Mouse (Mus musculus) hindbrain, embryonic 15.5 days (tissue): Measurements from ENCODE around the gene Cpvl. TPM values are rescaled to one million over a fixed set of nuclear protein-coding genes. Genes with fewer than 3 reads are reported as not detected.

Experiments
- ATAC-seq: fragments of 200-750 bp; cut with Nextera tagmentation; 2 replicates; pipeline ENCODE4 v1.8.0; 2017; ENCODE audit warnings: low read depth, moderate number of reproducible peaks, moderate TSS enrichment; ENCODE audit not compliant: low FRiP score
- H3K27ac ChIP-seq: fragments of 300-500 bp; sonication (generic); replicated peaks from 2 replicates; pipeline ENCODE4 v1.5.1; 2015; ENCODE audit warnings: mild to moderate bottlenecking, inconsistent platforms
- H3K27me3 ChIP-seq: fragments of 300-500 bp; sonication (generic); 2 replicates; pipeline ENCODE4 v1.6.1; 2015; ENCODE audit warnings: control low read depth, inconsistent platforms
- H3K36me3 ChIP-seq: fragments of 300-500 bp; sonication (generic); 2 replicates; pipeline ENCODE4 v1.6.1; 2015; ENCODE audit warnings: control low read depth, inconsistent platforms
- H3K4me1 ChIP-seq: fragments of 300-500 bp; sonication (generic); replicated peaks from 2 replicates; pipeline ENCODE4 v1.6.1; 2015; ENCODE audit warnings: control low read depth, inconsistent platforms
- H3K4me2 ChIP-seq: fragments of 300-500 bp; sonication (generic); 2 replicates; pipeline ENCODE4 v1.6.1; 2015; ENCODE audit warnings: moderate library complexity, mild to moderate bottlenecking, inconsistent platforms
- H3K4me3 ChIP-seq: fragments of 300-500 bp; sonication (generic); 2 replicates; pipeline ENCODE4 v1.5.1; 2015; ENCODE audit warnings: mild to moderate bottlenecking, inconsistent platforms
- H3K9ac ChIP-seq: fragments of 300-500 bp; sonication (generic); 2 replicates; pipeline ENCODE4 v1.6.1; 2015; ENCODE audit warnings: inconsistent platforms
- H3K9me3 ChIP-seq: fragments of 300-500 bp; sonication (generic); 2 replicates; pipeline ENCODE4 v1.6.1; 2016; ENCODE audit warnings: control low read depth, inconsistent platforms
- WGBS: fragments of 180-500 bp; shearing (Covaris S2); methylation state at CpG from one replicate; pipeline ENCODE4 v1.1.7; 2015; 5-methylcytosine and 5-hydroxymethylcytosine counted together
- polyA plus RNA-seq: library from polyadenylated mRNA; unstranded; fragments of >200 nt; fragmentation: Nextera tagmentation; extraction: Ambion mirVana; gene quantifications from 2 replicates; pipeline ENCODE4 v1.2.1, GENCODE M21; 2015

Gene Cpvl
- polyA plus RNA-seq, 1 experiment from 2014 or later: not detected

- no peak overlapping the region for H3K4me3 ChIP-seq
- H3K4me1 ChIP-seq: peaks cover 3% of the 10 kb centered on the region; the same call in 1 of the 2 replicates
- H3K27me3 ChIP-seq: no peaks in the 10 kb centered on the region; the same call in 1 of the 2 replicates
- H3K9me3 ChIP-seq: no peaks in the 10 kb centered on the region
- ATAC-seq: no peak
- H3K9ac ChIP-seq: no peak overlapping the region
- H3K27ac ChIP-seq: 0 out of 2 replicates have a peak overlapping the region, but pooled peaks have one; percentile 27
- WGBS: 72% methylated on average over 3 of the region's 3 CpGs
- H3K4me2 ChIP-seq: no peak overlapping the region
- no peaks in the 10 kb centered on the region for H3K36me3 ChIP-seq
These were observed 74.3 kb downstream of the Cpvl start for GRCm38 (mm10) chr6:53904186-53904585.

DNA sequence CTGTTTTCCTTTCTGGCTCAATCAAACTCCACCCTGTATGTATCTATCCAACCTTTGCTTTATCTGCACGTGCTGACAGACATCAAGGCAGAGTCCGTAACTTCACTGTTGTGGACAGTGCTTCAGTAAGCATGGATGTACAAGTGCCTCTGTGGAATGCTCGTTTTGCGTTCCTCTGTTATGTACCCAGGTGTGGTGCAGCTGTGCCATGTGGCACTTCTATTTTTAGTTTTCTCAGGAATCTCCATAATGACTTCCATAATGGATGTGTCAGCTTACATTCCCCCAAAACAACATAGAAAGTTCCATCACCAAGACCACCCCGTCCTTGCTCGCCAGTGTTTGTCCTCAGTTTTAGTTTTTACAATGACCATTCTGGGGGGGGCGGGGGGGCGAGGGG is 76.7 kb downstream of the Cpvl start:
- Histone ChIP-seq H3K4me1 (no peaks in the 10 kb centered on the region), H3K4me2 (no peak overlapping the region), H3K27ac (no peak overlapping the region), H3K9me3 (no peaks in the 10 kb centered on the region), H3K27me3 (no peaks in the 10 kb centered on the region), H3K36me3 (no peaks in the 10 kb centered on the region), H3K4me3 (no peak overlapping the region), H3K9ac (no peak overlapping the region)
- 76% methylated on average over 8 of the region's 8 CpGs for WGBS
- no peak for ATAC-seq

DNA sequence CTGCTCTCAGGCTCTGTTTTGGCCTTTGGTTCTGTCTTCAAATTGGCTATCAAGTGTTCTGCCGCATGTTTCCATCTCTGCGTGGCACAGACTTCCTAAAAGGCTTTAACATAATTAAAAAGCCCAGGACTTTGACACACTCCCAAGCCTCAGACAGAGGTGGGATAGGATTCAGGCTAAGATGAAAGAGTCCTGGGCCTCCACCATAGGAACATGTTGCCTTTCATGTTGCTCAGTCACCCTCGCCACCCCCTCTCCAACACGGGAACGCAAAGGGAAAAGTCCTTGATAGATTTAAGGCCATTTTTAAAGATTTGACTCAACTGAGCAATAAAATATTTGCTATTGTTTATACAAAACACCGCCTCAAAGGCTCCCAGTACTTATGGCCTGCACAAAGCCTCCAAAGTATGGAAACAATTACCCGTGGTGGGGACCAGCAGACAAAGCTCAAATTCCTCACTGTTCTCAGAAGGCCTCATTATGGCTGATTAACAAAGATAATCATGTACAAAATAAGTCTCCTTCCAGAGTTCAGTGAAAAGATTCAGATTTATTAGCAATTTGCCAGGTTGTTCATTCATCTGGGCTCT is 80.5 kb downstream of the Cpvl start:
- Histone ChIP-seq H3K27me3 (no peaks in the 10 kb centered on the region), H3K27ac (no peak overlapping the region), H3K9ac (no peak overlapping the region), H3K4me2 (no peak overlapping the region), H3K4me1 (no peaks in the 10 kb centered on the region), H3K36me3 (no peaks in the 10 kb centered on the region), H3K4me3 (no peak overlapping the region), H3K9me3 (no peaks in the 10 kb centered on the region)
- ATAC-seq: no peak
- 76% methylated on average over 7 of the region's 7 CpGs for WGBS

DNA sequence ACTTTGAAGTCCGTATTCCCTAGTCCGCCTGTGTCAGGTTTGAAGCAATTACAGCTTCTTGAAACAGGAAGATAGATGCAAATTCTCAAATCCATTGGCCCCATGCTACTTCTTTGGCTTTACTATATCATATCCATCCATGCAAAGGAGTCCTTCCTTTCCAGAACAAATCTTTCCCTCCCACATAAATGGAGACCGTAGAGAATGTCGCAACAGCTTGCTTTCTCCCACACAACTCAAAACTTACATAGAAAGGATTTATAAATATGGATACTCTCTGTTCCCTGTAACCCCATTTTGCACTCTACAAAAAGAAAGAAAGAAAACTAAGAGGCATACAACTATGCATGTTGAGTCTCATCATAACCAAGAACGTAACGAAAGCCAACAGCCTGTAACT is 81.3 kb downstream of the Cpvl start:
- no peak for ATAC-seq
- Histone ChIP-seq H3K27me3 (no peaks in the 10 kb centered on the region), H3K9me3 (no peaks in the 10 kb centered on the region), H3K36me3 (no peaks in the 10 kb centered on the region), H3K4me3 (no peak overlapping the region), H3K27ac (no peak overlapping the region), H3K4me2 (no peak overlapping the region), H3K9ac (no peak overlapping the region), H3K4me1 (no peaks in the 10 kb centered on the region)
- WGBS: 97% methylated on average over 6 of the region's 6 CpGs

DNA sequence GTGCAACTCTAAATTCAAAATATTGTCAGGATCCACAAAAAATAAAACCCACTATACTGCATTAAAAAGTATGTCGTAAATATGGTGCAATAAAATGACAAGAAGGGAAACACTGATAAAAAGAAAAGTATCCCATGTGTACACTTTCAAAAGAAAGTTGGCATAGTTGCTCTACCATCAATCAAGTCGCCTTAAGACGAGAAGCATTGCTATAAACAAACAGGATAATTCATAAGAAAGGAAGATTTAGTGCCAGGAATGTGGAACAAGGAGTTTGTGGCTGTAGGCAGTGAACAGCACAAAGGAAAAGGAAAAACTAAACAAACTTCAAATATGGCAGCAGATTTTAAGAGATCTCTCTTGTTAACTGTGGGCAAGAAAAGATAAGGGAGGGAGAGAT is 84.7 kb downstream of the Cpvl start:
- Histone ChIP-seq H3K4me2 (no peak overlapping the region), H3K36me3 (no peaks in the 10 kb centered on the region), H3K4me1 (no peaks in the 10 kb centered on the region), H3K27ac (no peak overlapping the region), H3K27me3 (no peaks in the 10 kb centered on the region), H3K9me3 (no peaks in the 10 kb centered on the region), H3K4me3 (no peak overlapping the region), H3K9ac (no peak overlapping the region)
- ATAC-seq: no peak
- WGBS: 80% methylated on average over 3 of the region's 3 CpGs

DNA sequence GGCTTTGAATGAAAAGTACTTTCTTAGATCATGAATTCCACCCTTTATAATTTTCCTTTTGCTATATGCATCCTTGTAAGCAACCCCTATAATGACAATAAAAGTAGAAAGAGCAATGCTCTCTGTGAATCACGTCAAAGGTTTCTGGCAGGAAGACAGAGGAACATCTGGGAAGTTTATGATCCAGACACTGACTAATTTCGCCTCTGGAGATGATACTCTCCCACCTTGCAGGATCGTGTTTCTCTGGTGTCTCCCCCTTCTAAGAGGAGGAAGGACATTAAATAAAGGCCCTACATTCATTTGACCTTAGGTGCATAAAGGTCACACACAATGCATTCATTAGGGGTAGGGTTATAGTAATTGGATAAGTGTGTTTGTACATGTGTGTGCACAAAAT is 87.4 kb downstream of the Cpvl start:
- no peak overlapping the region for H3K27ac ChIP-seq
- no peaks in the 10 kb centered on the region for H3K9me3 ChIP-seq
- no peak overlapping the region for H3K9ac ChIP-seq
- H3K4me2 ChIP-seq: no peak overlapping the region
- no peak overlapping the region for H3K4me3 ChIP-seq
- 71% methylated on average over 3 of the region's 3 CpGs for whole genome bisulfite sequencing
- H3K4me1 ChIP-seq: no peaks in the 10 kb centered on the region
- H3K36me3 ChIP-seq: no peaks in the 10 kb centered on the region
- no peaks in the 10 kb centered on the region for H3K27me3 ChIP-seq
- ATAC-seq: no peak

DNA sequence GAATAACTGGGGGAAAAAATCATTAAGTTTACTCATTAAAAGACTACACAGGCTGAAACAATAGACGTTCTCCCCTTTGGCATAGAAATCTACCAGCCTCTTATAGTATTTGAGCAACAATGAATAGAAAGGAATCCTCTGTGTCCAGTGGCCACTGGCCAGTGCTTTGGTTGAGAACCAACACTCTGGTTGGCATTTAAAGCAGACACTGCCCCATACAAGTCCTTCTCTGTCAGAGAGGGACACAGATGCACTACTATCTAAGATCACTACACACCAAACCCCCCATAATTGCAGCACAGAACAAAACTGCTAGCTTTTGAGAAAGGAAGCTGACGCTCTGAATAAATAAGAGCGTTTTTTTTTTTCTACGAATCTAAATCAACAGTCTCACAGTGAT is 93.5 kb downstream of the Cpvl start:
- no peaks in the 10 kb centered on the region for H3K27me3 ChIP-seq
- WGBS: 71% methylated on average over 4 of the region's 4 CpGs
- 0 out of 2 replicates have a peak, but pooled peaks have one; percentile 32 for ATAC-seq
- 0 out of 2 replicates have a peak overlapping the region, but pooled peaks have one; percentile 16 for H3K27ac ChIP-seq
- H3K4me2 ChIP-seq: no peak overlapping the region
- no peak overlapping the region for H3K4me3 ChIP-seq
- no peak overlapping the region for H3K9ac ChIP-seq
- no peaks in the 10 kb centered on the region for H3K9me3 ChIP-seq
- H3K36me3 ChIP-seq: no peaks in the 10 kb centered on the region
- peaks cover 21% of the 10 kb centered on the region for H3K4me1 ChIP-seq

DNA sequence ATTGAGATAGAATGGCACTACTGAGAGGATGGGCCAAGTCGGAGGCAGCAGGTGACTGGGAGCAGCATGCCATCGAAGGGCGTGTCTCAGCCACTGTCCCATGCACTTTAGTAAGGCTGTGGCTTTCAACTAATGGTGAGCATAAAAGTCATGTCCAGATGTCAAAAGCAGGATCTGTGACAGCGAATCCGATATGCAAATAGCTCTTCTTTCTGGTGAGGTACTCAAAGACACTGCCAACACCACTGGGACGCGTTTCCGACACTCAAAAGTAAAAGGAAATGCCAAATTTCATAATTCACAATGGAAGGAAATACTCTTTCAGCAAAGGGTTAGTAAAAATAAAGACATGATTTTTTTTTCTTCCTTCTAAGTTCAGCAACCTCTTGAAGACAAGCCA is 94.0 kb downstream of the Cpvl start:
- 85% methylated on average over 8 of the region's 8 CpGs for WGBS

DNA sequence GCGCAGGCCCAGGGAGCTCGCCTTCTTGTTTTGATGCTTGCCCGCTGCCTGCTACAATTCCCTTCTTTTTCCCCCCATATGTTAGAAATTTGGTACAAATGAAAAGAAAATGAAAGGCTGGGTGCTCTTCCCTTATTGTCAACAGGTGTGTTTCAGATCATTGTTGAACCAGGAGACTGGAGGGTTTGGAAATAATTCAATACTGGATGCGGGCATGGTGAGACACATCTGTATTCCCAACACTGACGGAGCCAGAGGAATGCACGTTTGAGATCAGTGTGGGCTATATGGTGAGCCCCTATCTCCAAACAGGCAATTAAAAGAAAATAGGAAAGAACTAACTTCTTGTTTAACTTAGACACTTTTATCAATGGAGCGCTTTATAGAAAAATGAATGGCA is 95.1 kb downstream of the Cpvl start:
- 84% methylated on average over 7 of the region's 7 CpGs for WGBS
- ATAC-seq: no peak
- Histone ChIP-seq H3K27ac (no peak overlapping the region), H3K9ac (no peak overlapping the region), H3K9me3 (no peaks in the 10 kb centered on the region), H3K4me3 (no peak overlapping the region), H3K27me3 (no peaks in the 10 kb centered on the region), H3K4me2 (no peak overlapping the region), H3K36me3 (no peaks in the 10 kb centered on the region), H3K4me1 (peaks cover 21% of the 10 kb centered on the region)

More for the DNA sequence above, 94.0 kb downstream of the Cpvl start:
- H3K4me1 ChIP-seq: peaks cover 21% of the 10 kb centered on the region
- no peak overlapping the region for H3K9ac ChIP-seq
- H3K36me3 ChIP-seq: no peaks in the 10 kb centered on the region
- no peak overlapping the region for H3K4me2 ChIP-seq
- 0 out of 2 replicates have a peak overlapping the region, but pooled peaks have one; percentile 16 for H3K27ac ChIP-seq
- H3K9me3 ChIP-seq: no peaks in the 10 kb centered on the region
- H3K4me3 ChIP-seq: no peak overlapping the region
- no peaks in the 10 kb centered on the region for H3K27me3 ChIP-seq
- ATAC-seq: no peak

GRCm38 (mm10) chr6:53881623-53882022 is 96.8 kb downstream of the Cpvl start:
- Histone ChIP-seq H3K9ac (no peak overlapping the region), H3K4me3 (no peak overlapping the region), H3K27me3 (no peaks in the 10 kb centered on the region), H3K4me1 (peaks cover 21% of the 10 kb centered on the region), H3K4me2 (peak overlapping the region; percentile 56), H3K27ac (peak overlapping the region; percentile 84; the same call in 1 of the 2 replicates), H3K36me3 (no peaks in the 10 kb centered on the region), H3K9me3 (no peaks in the 10 kb centered on the region)
- no peak for ATAC-seq
- WGBS: 10% methylated on average over 10 of the region's 10 CpGs

DNA sequence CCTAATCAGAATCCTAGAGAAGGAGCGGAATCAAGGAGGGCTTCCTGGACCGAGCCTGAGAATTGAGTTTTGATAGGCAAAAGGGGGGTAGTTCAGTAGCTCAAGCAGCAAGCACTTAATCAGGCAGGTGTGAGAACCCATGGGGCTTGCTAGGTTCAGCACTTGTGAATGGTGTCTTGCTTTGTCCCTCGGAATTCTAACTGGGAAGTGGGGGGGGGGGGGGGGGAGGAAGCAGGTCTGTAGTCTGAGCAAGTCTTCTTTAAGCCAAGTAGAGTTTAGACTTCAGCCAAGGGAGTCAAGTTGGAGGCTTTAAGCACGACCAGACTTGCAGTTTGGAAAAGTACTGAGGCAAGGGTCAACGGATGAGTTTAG is 97.2 kb downstream of the Cpvl start:
- peak overlapping the region; percentile 25 for H3K4me3 ChIP-seq
- H3K4me2 ChIP-seq: peak overlapping the region; percentile 56
- H3K36me3 ChIP-seq: no peaks in the 10 kb centered on the region
- WGBS: 13% methylated on average over 5 of the region's 5 CpGs
- H3K9me3 ChIP-seq: no peaks in the 10 kb centered on the region
- H3K9ac ChIP-seq: peak overlapping the region; percentile 29; the same call in 1 of the 2 replicates
- peak overlapping the region; percentile 84 for H3K27ac ChIP-seq
- H3K4me1 ChIP-seq: peaks cover 21% of the 10 kb centered on the region
- ATAC-seq: no peak
- H3K27me3 ChIP-seq: no peaks in the 10 kb centered on the region

DNA sequence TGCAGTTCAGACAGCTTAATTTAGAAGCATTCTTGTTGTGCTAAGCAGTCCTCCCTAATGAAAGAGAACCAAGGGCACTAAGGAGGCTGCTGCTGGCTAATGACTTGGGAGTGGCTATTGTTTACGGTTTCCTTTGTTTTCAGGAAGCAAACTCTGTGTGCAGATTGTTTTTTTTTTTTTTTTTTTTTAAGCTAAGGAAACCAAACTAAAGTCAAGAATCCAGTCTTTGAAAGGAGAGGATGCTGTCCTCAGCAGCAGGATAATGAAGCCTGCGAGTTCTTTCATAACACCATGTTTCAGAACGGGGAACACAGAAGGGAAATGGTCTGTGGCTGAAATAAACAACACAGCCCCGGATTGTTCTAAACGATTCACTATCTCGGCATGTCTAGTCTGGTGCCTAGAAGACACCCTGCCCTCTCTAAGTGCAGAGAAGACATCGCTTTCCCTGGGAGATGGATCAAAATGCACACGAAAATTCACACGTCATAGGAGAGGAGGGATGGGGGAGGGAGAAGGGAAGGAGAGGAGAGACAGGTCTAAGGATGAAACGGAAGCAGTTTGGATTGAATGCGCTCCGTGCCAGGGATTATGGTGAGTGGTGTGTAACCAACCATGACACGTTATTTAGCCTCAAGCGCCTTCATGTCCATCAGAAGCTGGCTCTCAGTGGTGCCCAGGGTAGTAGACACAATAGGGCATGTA is 97.8 kb downstream of the Cpvl start:
- Histone ChIP-seq H3K27ac (peak overlapping the region; percentile 84), H3K9me3 (no peaks in the 10 kb centered on the region), H3K4me3 (peak overlapping the region; percentile 25), H3K4me1 (peaks cover 21% of the 10 kb centered on the region), H3K9ac (peak overlapping the region; percentile 29; the same call in 1 of the 2 replicates), H3K27me3 (no peaks in the 10 kb centered on the region), H3K4me2 (peak overlapping the region; percentile 56), H3K36me3 (no peaks in the 10 kb centered on the region)
- 6% methylated on average over 14 of the region's 14 CpGs for WGBS
- ATAC-seq: peak; percentile 72
